Mouse (Mus musculus) forebrain, embryonic 11.5 days (tissue): Measurements from ENCODE around the gene Ndufs1. TPM values are rescaled to one million over a fixed set of nuclear protein-coding genes. Genes with fewer than 3 reads are reported as not detected.
A peak's percentile ranks its signal among the peaks of the same experiment; 100 is the strongest.
"Not testable (repeated sequence)": the region's sequence is repeated elsewhere in the genome, so short reads cannot be mapped to it uniquely, and the experiment has no call there.

ENCODE experiments used
- ATAC-seq: fragments of 200-750 bp; cut with Nextera tagmentation; replicated peaks from 2 replicates; pipeline ENCODE4 v1.8.0; 2017; ENCODE audit warnings: moderate TSS enrichment; ENCODE audit not compliant: low FRiP score
- DNase-seq: peaks from one replicate; pipeline ENCODE4 v3.0.0-alpha.2; 2017; ENCODE audit warnings: low spot score
- H3K27ac ChIP-seq: fragments of 300-500 bp; sonication (generic); 2 replicates; pipeline ENCODE4 v1.5.1; 2014; ENCODE audit warnings: low read depth, low read length
- H3K27me3 ChIP-seq: fragments of 300-500 bp; sonication (generic); 2 replicates; pipeline ENCODE4 v1.6.1; 2014; ENCODE audit warnings: mild to moderate bottlenecking, low read length, mixed read lengths; ENCODE audit not compliant: control insufficient read depth, insufficient read depth
- H3K36me3 ChIP-seq: fragments of 300-500 bp; sonication (generic); 2 replicates; pipeline ENCODE4 v1.6.1; 2014; ENCODE audit warnings: mild to moderate bottlenecking, low read length, moderate library complexity, mixed read lengths; ENCODE audit not compliant: control insufficient read depth, insufficient read depth
- H3K4me1 ChIP-seq: fragments of 300-500 bp; sonication (generic); replicated peaks from 2 replicates; pipeline ENCODE4 v1.6.1; 2014; ENCODE audit warnings: low read length, mixed read lengths; ENCODE audit not compliant: control insufficient read depth, insufficient read depth
- H3K4me2 ChIP-seq: fragments of 300-500 bp; sonication (generic); 2 replicates; pipeline ENCODE4 v1.6.1; 2014; ENCODE audit warnings: low read depth, mild to moderate bottlenecking, low read length, moderate library complexity, mixed read lengths; ENCODE audit not compliant: severe bottlenecking
- H3K4me3 ChIP-seq: fragments of 300-500 bp; sonication (generic); 2 replicates; pipeline ENCODE4 v1.5.1; 2014; ENCODE audit warnings: low read depth, low read length
- H3K9ac ChIP-seq: fragments of 300-500 bp; sonication (generic); 2 replicates; pipeline ENCODE4 v1.6.1; 2014; ENCODE audit warnings: low read length
- H3K9me3 ChIP-seq: fragments of 300-500 bp; sonication (generic); 2 replicates; pipeline ENCODE4 v1.6.1; 2016; ENCODE audit warnings: low read length, mixed read lengths; ENCODE audit not compliant: control insufficient read depth
- WGBS: fragments of 180-500 bp; shearing (Covaris S2); extraction: QIAGEN DNeasy Blood & Tissue Kit; methylation state at CpG from one replicate; pipeline ENCODE4 v1.1.7; 2014; 5-methylcytosine and 5-hydroxymethylcytosine counted together
- polyA plus RNA-seq: library from polyadenylated mRNA; unstranded; fragments of >200 nt; fragmentation: Nextera tagmentation; extraction: Ambion mirVana; gene quantifications from 2 replicates; pipeline ENCODE4 v1.2.1, GENCODE M21; 2014

The Ndufs1 gene
- polyA plus RNA-seq, 1 experiment from 2014 or later: 137 TPM

- H3K9ac ChIP-seq: no peak overlapping the region
- ATAC-seq: no peak
- WGBS: 86% methylated on average over 11 of the region's 11 CpGs
- no peak for DNase-seq
- no peak overlapping the region for H3K4me3 ChIP-seq
- H3K27ac ChIP-seq: no peak overlapping the region
- H3K4me1 ChIP-seq: no peaks in the 10 kb centered on the region
- H3K36me3 ChIP-seq: no peaks in the 10 kb centered on the region
- H3K9me3 ChIP-seq: no peaks in the 10 kb centered on the region
- H3K27me3 ChIP-seq: no peaks in the 10 kb centered on the region
- no peak overlapping the region for H3K4me2 ChIP-seq
These were observed 15.9 kb upstream of the Ndufs1 start for GRCm38 (mm10) chr1:63192306-63193065.

GRCm38 (mm10) chr1:63190851-63191250 lies 14.2 kb upstream of the Ndufs1 start:
- 94% methylated on average over 8 of the region's 8 CpGs for WGBS
- ATAC-seq: no peak
- no peaks in the 10 kb centered on the region for H3K9me3 ChIP-seq
- H3K4me2 ChIP-seq: no peak overlapping the region
- no peak for DNase-seq
- H3K27ac ChIP-seq: no peak overlapping the region
- H3K9ac ChIP-seq: no peak overlapping the region
- H3K36me3 ChIP-seq: no peaks in the 10 kb centered on the region
- H3K4me1 ChIP-seq: no peaks in the 10 kb centered on the region
- no peaks in the 10 kb centered on the region for H3K27me3 ChIP-seq
- no peak overlapping the region for H3K4me3 ChIP-seq

GRCm38 (mm10) chr1:63188536-63188935 lies 11.9 kb upstream of the Ndufs1 start:
- H3K4me1 ChIP-seq: no peaks in the 10 kb centered on the region
- ATAC-seq (no peak), DNase-seq (no peak)
- no peaks in the 10 kb centered on the region for H3K36me3 ChIP-seq
- WGBS: 94% methylated on average over 3 of the region's 3 CpGs
- no peak overlapping the region for H3K4me3 ChIP-seq
- H3K27ac ChIP-seq: no peak overlapping the region
- H3K4me2 ChIP-seq: no peak overlapping the region
- no peaks in the 10 kb centered on the region for H3K27me3 ChIP-seq
- no peak overlapping the region for H3K9ac ChIP-seq
- H3K9me3 ChIP-seq: no peaks in the 10 kb centered on the region

- WGBS: 98% methylated on average over 6 of the region's 6 CpGs
- not testable (repeated sequence) for H3K4me3 ChIP-seq, ATAC-seq, H3K9ac ChIP-seq, H3K4me1 ChIP-seq, H3K27ac ChIP-seq, H3K9me3 ChIP-seq, H3K4me2 ChIP-seq, DNase-seq, H3K36me3 ChIP-seq, H3K27me3 ChIP-seq
These were observed 8.8 kb upstream of the Ndufs1 start for GRCm38 (mm10) chr1:63185430-63185829.

- Histone ChIP-seq H3K27ac (no peak overlapping the region), H3K9ac (no peak overlapping the region), H3K36me3 (peaks cover 3% of the 10 kb centered on the region; the same call in 1 of the 2 replicates), H3K4me2 (no peak overlapping the region), H3K9me3 (no peaks in the 10 kb centered on the region), H3K27me3 (no peaks in the 10 kb centered on the region), H3K4me3 (no peak overlapping the region), H3K4me1 (peaks cover 5% of the 10 kb centered on the region)
- 63% methylated on average over 10 of the region's 10 CpGs for WGBS
- ATAC-seq (no peak), DNase-seq (peak; percentile 63)
These were observed 6.1 kb upstream of the Ndufs1 start for GRCm38 (mm10) chr1:63182636-63183270.

- DNase-seq (no peak), ATAC-seq (no peak)
- Histone ChIP-seq H3K4me2 (no peak overlapping the region), H3K27me3 (no peaks in the 10 kb centered on the region), H3K27ac (no peak overlapping the region), H3K9me3 (no peaks in the 10 kb centered on the region), H3K4me1 (peaks cover 8% of the 10 kb centered on the region), H3K4me3 (no peak overlapping the region), H3K36me3 (peaks cover 3% of the 10 kb centered on the region; the same call in 1 of the 2 replicates), H3K9ac (no peak overlapping the region)
- WGBS: 86% methylated on average over 5 of the region's 5 CpGs
These were observed 5.6 kb upstream of the Ndufs1 start for GRCm38 (mm10) chr1:63182212-63182611.

- WGBS: 97% methylated on average over 1 of the region's 1 CpGs
- H3K9me3 ChIP-seq: no peaks in the 10 kb centered on the region
- H3K4me2 ChIP-seq: no peak overlapping the region
- DNase-seq (no peak), ATAC-seq (peak; percentile 19; the same call in 1 of the 2 replicates)
- no peak overlapping the region for H3K4me3 ChIP-seq
- peaks cover 3% of the 10 kb centered on the region; the same call in 1 of the 2 replicates for H3K36me3 ChIP-seq
- no peak overlapping the region for H3K27ac ChIP-seq
- H3K9ac ChIP-seq: no peak overlapping the region
- peaks cover 8% of the 10 kb centered on the region for H3K4me1 ChIP-seq
- H3K27me3 ChIP-seq: no peaks in the 10 kb centered on the region
These were observed 4.8 kb upstream of the Ndufs1 start for GRCm38 (mm10) chr1:63181480-63181879.

GRCm38 (mm10) chr1:63181019-63181418 lies 4.4 kb upstream of the Ndufs1 start:
- H3K27ac ChIP-seq: peak overlapping the region; percentile 41; the same call in 1 of the 2 replicates
- DNase-seq (peak; percentile 94), ATAC-seq (peak; percentile 82)
- no peak overlapping the region for H3K9ac ChIP-seq
- no peaks in the 10 kb centered on the region for H3K27me3 ChIP-seq
- no peak overlapping the region for H3K4me2 ChIP-seq
- H3K9me3 ChIP-seq: no peaks in the 10 kb centered on the region
- H3K4me3 ChIP-seq: no peak overlapping the region
- whole genome bisulfite sequencing: 2% methylated on average over 3 of the region's 3 CpGs
- H3K36me3 ChIP-seq: peaks cover 3% of the 10 kb centered on the region; the same call in 1 of the 2 replicates
- H3K4me1 ChIP-seq: peaks cover 8% of the 10 kb centered on the region
